Mouse (Mus musculus) lung, adult 2 months (tissue): ENCODE measurements around the gene Dnaja3.

ENCODE experiments used
- CTCF ChIP-seq: fragments of 200-500 bp; IDR thresholded peaks from 2 replicates; pipeline ENCODE4 v1.5.1; 2011; ENCODE audit warnings: mild to moderate bottlenecking, low read length, control low read depth; ENCODE audit not compliant: insufficient read depth
- POLR2A ChIP-seq: fragments of 200-500 bp; IDR thresholded peaks from 2 replicates; pipeline ENCODE4 v1.6.1; 2011; ENCODE audit warnings: low read depth, mild to moderate bottlenecking, control low read depth, low read length, borderline replicate concordance; ENCODE audit errors: extremely low read depth

DNA sequence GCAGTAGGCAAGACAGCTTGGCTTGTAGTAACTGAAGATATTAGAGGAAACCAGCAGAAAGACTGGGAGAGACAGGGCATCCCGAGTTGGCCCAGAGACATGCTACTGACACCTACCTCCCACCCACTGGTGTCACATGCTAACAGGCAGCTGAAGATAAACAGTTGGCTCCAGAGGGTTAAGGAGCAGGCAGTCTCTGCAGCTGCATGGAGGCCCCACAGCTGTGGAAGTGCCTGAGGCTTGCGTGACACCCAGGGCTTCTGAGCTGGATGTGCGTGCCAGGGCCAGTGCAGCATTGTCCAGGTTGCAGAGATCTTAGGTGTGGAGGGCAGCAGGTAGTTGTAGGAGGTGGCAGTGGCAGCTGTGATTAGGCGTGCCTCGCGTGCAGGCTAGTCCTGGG, 12.7 kb upstream of the Dnaja3 start:
- TF ChIP-seq CTCF (no peak), POLR2A (no peak)
